Mouse (Mus musculus): ENCODE measurements around the gene Zbtb16. TPM values are rescaled to one million over a fixed set of nuclear protein-coding genes. Genes with fewer than 3 reads are reported as not detected.

Zbtb16 gene
- total RNA-seq, 2 experiments from 2014 or later, result 85.9 to 92.1 TPM

DNA sequence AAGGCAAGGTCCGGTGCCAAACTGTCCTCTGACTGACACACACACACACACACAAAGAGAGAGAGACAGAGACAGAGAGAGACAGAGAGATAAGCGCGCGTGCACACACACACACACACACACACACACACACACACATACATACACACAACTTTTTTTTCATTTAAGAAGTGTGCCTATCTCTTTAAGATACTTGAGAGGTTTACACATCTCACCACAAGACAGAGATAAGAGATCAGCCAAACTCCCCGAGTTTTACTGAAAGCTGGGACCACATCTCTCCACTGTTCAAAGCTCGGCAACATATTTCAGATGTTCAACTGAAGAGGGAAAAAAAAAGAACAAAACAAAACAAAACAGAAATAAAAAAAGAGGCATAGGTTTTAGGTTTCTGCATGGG is 31.5 kb downstream of the Zbtb16 start:
- DNase-seq (ENCODE audit: low spot score in 2 of 2), result no peak

DNA sequence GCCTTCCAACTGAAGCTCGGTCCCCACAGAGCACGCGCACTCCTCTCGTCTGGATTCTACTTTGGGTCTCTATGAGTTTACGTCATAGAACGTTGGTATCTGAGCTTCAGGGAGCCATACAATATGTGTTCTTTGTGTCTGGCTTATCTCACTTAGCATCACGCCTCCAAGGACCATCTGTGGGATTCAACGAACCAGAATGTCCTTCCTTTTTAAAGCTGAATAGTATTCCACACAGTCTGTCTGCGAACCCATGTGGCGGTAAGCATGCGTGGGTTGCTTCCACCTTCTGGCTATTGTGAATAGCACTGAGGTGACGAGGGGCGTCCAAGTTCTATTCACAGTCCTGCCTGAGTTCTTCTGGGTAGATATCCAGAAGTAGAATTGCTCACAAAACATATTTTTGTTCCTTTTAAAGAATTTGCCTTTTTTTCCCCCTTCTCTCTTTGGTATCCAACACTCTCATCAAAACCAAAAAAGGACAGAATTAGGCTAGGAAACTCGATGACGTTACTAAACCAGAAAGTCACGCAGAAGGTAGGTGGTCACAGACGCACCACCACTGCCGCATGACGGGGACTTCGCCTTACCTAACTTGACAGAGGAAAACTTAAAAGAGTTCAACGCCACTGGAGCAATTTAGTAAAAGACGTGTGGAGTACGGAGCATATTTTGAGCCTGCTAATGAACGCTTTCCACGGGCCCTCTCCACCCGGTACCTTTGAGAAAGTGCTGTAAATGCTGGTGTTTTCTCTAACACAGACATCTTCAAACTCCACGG is 32.4 kb downstream of the Zbtb16 start:
- peak in 1 of 2 experiments; percentile 67 for DNase-seq (ENCODE audit: low spot score in 2 of 2)

DNA sequence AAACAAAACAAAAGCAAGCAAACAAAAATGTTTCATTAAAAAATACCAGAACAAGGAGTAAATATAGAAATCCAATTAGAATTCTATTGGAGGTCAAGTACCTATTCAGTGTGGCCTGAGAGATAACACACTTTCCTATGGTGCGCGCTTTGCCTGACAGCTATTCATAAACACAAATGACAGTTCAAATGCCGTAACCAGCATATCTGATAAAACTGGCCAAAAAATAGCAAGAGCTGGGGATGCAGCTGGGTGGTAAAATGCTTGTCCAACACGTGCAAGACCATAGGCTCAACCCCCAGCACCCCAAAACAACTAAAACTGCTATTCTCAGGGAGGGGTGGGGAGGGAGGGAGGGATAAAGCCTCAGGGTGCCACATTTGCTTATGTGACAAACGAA is 33.6 kb downstream of the Zbtb16 start:
- DNase-seq (ENCODE audit: low spot score in 2 of 2), result no peak

DNA sequence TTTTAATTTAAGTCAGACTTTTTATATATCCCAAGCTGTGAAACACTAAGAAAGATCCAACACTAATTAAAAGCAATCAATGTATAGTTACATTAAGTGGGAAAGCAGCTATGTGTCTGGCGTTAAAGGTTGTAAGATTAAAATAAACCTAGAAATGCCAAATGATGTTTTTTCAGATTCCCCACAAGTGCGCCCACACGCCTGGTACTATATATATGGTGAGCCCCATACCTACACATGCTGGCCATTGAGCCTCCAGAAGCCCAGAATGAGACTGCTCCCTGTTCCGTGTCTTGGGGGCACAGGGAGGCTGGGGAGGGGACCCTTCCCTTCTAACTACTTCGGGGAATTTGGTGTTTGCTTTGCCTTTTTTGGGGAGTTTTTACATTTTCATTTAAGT is 34.7 kb downstream of the Zbtb16 start:
- no peak for DNase-seq (ENCODE audit: low spot score in 2 of 2)

DNA sequence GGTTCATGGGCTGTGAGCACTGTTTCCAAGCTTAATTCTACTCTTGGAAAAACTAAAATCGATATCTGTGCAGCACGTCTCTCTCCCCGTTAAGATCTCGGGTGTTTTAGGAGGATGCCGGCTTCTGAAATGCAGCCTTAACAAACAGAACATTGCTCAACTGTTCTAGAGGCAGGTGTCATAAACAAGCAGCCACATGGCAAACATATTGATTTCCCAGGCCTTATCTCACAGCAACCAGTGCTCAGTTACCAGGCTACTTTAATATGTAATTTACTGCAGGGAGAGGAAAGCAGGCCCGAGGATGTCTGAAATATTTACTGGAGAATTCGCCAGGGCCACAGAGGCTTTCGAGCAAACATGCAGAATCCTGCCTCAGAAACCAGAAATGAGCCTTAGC is 35.4 kb downstream of the Zbtb16 start:
- peak in 1 of 2 experiments; percentile 37 for DNase-seq (ENCODE audit: low spot score in 2 of 2)

DNA sequence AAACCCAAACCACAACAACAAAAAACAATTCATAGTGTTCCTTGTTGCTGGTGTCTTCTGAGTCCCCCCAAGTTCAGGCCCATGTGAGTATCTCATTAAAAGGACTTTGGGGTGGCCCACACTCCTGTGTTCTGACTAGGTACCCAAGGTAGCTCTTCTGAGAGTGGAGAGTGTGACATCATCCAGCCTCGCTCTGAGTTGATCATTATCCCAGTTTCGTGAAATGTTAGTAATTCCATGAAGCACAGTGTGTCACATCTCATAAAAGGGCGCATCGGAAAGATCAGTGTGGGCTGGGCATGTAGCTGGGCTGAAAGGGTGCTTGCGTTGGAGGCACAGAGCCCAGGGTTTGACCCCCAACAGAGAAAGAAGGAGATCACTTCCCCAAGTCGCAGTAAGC is 38.0 kb downstream of the Zbtb16 start:
- no peak for DNase-seq (ENCODE audit: low spot score in 2 of 2)

DNA sequence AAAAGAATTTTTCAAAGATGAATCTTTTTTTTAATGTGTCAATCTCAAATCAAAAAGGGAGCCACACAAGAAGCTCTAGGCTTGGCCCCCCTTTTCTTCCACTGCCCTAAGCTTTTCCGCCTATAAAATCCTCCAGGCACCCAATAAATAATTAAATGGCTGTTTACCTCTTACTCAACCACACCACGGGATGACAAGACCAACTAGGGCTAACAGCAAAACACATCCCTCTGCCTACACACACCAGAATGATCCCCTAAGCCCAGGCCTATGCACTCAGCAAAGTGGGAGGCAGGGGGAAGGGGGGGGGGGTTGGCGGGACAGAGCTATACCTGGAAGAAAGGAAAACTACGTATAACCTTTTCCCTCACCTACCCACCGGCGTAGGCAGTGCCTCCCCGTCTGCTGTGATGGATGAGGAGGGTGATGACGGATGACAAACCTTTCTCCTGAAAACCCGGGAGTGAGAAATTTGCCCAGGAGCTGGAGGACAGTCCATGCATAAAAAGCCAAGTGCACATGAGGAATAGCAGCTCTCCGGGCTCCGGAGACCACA is 39.7 kb downstream of the Zbtb16 start:
- no peak for DNase-seq (ENCODE audit: low spot score in 2 of 2)

DNA sequence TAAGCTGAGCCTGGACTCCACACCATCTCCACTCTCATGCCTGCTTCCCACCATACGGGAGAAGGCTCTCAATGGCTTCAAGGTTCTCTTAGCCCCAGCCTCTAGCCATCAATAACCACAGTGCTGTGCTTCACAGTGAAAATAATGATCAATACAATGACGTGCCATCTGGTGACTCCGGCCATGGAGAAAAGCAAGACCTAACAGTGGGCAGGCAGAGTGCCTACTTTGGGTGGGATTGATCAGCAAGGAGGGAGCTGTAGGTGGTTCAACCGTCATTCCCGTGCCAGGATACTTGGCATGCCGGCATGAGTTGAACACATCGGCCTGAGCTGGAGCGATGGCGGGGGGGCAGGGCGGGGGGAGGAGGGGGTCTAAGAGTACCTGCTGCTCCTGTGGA is 40.3 kb downstream of the Zbtb16 start:
- no peak for DNase-seq (ENCODE audit: low spot score in 2 of 2)

DNA sequence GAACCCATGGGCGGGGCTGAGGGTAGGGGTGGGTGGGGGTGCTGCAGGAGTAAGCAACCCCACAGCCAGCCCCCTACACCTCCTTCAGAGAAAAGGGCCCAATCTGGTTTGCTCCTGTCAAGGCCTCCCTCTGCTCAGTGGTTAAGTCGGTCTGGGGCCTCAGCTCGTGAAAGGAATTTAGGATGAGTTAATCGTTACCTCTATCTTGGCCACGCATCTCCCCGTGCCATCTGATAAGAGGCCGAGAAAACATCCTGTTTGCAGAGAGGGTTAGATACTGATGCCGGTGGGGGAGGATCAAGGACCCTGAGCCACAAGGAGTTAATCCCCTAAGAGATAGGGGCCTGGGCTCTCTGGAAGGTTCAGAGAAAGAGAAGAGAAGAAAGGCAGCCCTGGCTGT is 40.9 kb downstream of the Zbtb16 start:
- no peak for DNase-seq (ENCODE audit: low spot score in 2 of 2)

DNA sequence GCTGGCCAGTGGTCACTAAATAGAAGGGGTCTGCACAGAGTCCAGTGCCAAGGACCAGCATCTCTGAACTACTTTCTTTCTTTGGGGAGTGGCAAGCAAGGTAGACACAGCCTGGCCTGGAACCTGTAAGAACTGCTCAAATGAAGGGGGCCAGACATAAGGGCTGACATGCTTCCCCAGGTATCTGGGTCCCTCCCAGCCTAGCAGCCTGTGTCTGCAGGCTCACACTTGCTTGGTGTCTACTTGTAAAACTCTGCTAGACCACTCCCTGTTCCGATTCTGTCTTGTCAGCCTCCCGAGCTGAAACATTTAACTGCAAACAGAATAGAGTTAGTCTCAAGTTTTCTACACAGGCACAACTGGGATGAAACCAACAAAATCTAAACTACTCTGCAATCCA is 41.6 kb downstream of the Zbtb16 start:
- DNase-seq (ENCODE audit: low spot score in 2 of 2), result no peak

DNA sequence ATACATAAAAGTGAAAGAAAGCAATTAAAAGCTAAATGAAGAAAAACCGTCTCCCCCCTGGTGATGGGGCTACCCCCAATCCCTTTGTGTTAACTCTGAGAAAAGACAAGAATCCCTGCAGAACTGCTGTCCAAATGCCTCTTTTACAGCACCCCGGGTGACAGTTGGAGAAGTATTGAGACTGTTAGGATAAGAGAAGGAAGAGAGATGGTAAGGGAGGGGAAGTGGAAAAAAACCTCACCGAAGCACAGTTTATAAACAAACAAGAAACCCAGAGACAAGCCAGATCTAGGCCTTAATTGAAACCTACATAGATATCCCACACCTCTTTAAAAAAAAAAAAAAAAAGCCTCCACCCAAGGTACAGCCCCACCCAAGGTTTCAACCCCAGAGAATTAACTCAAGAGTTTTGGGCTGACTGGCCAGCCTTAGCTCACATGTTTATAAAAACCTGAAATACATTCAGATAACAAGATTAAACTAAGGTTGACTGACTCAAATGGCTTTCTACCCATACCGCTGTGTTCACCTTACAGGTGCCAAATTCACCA is 42.3 kb downstream of the Zbtb16 start:
- DNase-seq (ENCODE audit: low spot score in 2 of 2), result no peak

DNA sequence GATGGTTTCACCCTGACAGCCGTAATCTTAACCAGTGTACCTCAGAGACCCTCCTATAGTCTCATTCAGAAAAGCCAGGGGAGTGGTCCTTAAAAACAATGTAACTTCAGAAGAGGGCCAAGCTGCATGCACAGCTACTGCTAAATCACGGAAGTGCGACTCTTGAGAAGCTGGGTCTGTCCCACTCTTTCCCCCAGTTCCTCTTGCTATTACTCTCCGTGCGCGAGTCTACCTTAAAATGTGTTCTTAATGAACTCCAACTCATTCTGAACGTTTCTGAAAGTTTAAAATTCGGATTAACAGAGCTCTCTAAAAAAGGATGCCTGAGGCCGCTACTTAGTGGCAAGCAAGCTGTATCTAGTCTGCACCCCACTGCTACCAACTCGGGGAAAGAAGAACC is 45.4 kb downstream of the Zbtb16 start:
- no peak for DNase-seq (ENCODE audit: low spot score in 2 of 2)

DNA sequence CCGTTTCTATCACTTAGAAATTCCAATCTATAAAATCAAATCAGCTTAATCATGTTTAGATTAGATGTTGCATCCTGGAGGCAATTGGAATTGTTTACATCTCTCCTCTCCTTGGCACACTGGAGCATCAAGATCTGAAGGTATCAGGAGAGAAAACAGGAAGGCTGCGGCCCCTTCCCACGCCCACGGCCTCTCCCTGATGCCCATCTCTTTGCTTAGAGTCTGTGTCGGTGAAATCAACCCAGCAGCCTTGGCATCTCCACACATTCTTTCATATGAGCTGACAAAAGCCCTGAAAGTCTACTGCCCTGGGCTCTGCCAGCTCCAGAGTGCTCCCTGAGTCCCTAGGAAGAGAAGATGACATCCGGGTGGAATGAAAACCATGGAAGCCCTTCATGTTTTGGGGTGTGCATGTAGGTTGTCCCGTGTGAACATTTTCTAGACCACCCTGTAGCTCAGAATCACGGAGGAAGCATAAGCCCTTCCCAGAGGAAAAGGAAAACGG is 48.1 kb downstream of the Zbtb16 start:
- no peak for DNase-seq (ENCODE audit: low spot score in 2 of 2)

DNA sequence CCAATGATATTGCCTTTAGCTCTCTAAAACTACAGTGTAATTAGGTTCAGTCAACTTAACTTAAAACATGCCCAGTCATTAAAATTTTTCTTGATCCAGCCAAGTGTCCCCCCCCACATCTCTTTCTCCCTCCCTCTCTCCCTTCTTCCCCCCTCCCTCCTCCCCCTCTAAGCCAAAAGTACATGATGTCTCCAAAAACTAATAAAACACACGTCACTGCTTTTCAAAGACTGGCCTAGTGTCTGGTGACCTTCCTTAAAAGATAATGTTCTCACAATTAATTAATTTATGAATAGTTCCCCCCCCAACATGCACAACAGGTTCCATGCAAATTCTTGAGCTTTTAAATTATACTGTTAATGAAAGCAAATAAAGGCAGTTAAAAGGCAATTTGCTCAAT is 48.7 kb downstream of the Zbtb16 start:
- no peak for DNase-seq (ENCODE audit: low spot score in 2 of 2)

DNA sequence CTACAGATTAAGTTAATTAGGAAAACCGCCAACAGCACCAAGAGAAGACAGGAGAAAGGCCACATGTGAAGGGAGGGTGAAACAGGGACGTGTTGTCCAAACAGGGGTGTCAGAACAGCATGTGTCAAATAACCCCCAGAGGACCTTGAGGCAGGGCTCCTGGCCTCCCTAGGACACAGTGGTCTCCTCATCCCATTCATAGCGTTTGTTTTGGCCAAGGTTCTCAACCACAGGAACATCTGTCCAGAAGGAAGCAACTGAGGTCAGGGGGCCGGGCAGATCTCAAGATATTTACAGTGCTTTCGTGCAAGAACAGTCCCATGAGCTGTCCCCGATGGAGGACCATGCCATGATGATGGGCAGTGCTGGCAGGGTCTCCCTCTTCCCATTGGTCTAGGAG is 49.2 kb downstream of the Zbtb16 start:
- no peak for DNase-seq (ENCODE audit: low spot score in 2 of 2)

DNA sequence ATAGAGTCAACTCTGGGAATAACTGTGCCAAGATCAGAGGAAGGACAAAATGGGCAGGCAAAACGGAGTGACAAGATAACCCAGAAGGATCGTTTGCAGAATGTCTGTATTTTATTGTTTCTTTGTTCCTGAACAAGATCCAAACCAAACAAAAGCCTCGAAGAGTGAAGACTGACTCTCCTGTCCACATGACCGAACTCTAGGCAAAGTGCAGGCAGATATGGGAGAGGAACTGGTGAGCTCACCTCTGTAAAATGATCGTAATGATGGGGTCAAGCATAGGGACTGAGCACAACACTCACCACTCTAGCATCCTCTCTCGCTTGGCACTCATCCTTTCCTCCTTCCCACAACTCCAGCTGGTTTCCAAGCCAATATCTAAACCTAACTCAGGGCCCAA is 51.1 kb downstream of the Zbtb16 start:
- no peak for DNase-seq (ENCODE audit: low spot score in 2 of 2)

DNA sequence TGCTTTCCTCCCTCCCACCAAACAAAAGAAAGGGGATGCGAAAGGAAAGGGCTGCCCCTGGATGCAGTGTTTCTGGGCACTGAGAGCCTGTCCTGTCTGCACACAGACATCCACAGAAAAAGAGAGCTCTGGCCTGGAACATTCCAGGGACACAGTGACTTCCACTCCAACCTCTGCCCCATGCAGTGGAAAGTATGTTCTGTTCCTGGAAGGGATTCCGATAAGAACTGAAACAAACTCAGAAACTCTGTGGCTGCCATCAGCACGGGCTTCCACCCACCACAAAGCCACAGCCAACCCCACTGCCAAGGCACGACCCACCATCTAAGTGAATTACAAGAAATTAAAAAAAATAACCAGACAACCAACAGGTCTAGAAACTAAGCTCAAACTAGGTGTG is 52.7 kb downstream of the Zbtb16 start:
- no peak for DNase-seq (ENCODE audit: low spot score in 2 of 2)

DNA sequence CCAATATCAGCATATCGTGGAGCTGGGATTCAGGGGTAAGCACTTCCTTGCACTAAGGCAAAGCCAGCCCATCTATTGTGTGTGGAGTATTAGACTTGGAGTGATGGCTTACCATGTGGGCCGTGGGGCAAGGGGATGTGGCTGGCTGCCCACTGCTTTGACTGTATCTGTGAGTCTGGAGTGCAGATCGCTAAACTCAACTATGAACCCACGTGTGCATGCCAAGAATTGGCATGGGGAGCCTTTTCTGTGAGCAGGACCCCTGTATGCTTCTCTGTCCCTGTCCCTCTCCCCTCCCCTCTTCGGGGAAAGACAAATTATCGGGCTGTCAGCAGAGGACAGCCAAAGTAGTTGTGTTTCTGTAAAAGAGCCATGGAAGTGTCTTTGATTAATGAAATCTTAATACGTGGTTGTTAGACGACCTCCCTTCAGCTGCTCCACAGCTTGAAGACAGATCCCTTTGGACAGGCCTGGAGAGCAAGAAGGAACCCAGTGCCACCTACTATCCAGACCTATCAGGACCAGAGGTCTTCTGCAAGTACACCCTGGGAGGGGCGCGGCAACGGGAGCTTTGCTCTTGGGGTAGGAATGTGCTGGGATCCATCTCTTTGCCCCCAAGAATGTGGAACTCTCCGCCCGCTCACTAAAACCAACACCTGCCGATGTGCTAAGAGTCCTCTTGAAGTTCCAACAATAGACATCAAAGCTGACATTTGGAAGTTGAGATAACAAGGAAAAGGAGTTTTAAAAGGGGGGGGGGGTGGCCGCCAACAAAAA is 53.5 kb downstream of the Zbtb16 start:
- DNase-seq (ENCODE audit: low spot score in 2 of 2), result no peak

DNA sequence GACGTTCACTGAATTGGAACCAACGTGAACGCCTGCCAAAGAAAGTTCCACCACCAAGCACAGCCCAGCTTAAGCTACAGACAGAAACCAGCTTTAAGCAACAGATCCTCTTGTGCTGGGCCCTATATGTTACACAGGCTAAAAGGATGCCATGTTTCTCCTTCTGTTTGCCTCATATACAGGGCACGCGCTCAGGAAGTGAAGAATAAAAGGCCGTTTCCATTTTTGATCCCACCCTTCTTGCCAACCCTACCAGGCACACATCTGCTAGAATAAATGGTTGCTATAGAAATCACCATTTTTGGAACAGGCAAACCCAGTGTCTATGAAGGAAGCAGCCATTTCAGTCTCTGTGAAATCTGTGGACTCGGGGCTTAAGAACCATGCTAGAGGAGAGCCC is 59.8 kb downstream of the Zbtb16 start:
- peak in 1 of 2 experiments; percentile 71 for DNase-seq (ENCODE audit: low spot score in 2 of 2)

DNA sequence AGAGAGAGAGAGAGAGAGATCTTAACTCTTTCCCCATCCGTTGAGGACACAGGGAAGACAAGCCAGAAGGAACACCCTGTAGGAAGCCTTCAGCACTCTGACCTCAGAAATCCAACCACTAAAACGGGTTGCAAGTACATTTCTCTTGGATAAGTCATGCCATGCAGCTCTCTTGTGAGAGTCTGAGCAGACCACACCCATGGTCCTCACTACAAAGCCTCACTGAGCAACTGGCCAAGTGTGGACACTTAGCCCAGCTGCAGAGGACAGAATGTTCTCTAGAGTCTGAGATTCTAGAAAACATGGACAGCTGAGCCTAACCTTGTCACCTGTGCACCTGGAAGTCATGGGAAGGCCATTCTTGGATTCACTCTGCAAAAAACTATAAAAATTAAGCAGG is 60.5 kb downstream of the Zbtb16 start:
- no peak for DNase-seq (ENCODE audit: low spot score in 2 of 2)

DNA sequence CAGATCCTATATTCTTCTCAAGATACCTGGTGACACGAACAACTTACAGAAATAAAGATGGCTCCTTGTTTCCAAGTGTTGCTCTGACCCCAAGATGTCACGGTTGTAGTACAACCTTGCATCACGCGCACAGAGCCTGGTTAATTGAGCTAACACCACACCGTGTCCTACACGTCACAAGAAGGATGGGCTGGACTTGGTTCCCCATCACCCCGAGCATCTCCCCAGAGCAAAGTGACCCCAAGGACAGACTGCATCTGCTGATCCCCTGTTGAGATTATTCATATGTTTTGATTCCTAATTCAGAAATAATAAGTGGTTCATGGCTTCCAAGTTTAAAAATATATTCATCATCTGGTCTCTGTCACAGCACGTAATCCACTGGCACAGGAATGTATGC is 62.3 kb downstream of the Zbtb16 start:
- no peak for DNase-seq (ENCODE audit: low spot score in 2 of 2)

DNA sequence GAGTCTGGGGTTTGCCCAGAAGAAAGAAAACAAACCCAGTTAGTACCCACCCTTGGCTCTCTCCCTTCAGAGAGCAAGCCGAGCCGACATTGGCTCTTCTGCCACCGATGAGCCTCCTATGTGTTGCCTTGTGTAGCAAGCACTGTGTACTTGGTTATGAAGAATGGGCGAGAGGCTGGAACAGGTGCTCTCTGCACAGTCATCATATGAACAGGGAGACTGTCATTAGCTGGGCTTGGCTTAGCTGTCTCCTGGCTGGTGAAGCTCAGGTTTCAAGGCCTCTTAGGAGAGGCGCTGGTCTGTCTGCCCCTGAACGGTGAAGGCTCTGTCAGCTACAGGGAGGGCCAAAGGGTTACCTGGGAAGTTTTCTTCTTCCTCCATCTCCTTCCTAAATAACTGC is 62.9 kb downstream of the Zbtb16 start:
- DNase-seq (ENCODE audit: low spot score in 2 of 2), result no peak
